In genomic region chr14:30911141-30911540, GRCm38 (mm10) we compare ENCODE assay signal across 25 mouse cellular contexts. TPM values are rescaled to one million over a fixed set of nuclear protein-coding genes. Genes with fewer than 3 reads are reported as not detected.
"Had no signal": no experiment of that assay in that cellular context is flagged by ENCODE, and none has a peak within 500 bp of the region (broad histone marks: within the 10 kb centered on the region; RNA-seq: fewer than 3 reads in every experiment).

No protein-coding gene starts in this region.

- H3K4me2 ChIP-seq: heart, embryonic 12.5 days; hindbrain, embryonic 12.5 days; hindbrain, embryonic 14.5 days; intestine, embryonic 15.5 days; limb, embryonic 12.5 days; liver, embryonic 12.5 days had no signal

- ATAC-seq: hindbrain, embryonic 16.5 days; inflammation-experienced regulatory T-cells, adult 6 months; intestine, embryonic 15.5 days; intestine, postnatal 0 days; liver, embryonic 12.5 days had no signal

- H3K4me3 ChIP-seq: heart, embryonic 10.5 days; heart, embryonic 12.5 days; hindbrain, embryonic 10.5 days; hindbrain, embryonic 12.5 days; intestine, embryonic 15.5 days; layer of hippocampus, adult 2 months; left cerebral cortex, adult 2 months; limb, embryonic 10.5 days; limb, embryonic 12.5 days; liver, embryonic 12.5 days had no signal

- H3K9ac ChIP-seq: heart, embryonic 12.5 days; hindbrain, embryonic 12.5 days; hindbrain, embryonic 14.5 days; intestine, embryonic 15.5 days; limb, embryonic 12.5 days; liver, embryonic 12.5 days had no signal

- H3K27ac ChIP-seq: heart, embryonic 10.5 days; hindbrain, embryonic 10.5 days; hindbrain, embryonic 12.5 days; hindbrain, embryonic 14.5 days; intestine, embryonic 15.5 days; layer of hippocampus, adult 2 months; left cerebral cortex, adult 2 months; limb, embryonic 10.5 days; limb, embryonic 12.5 days; liver, embryonic 12.5 days had no signal

- H3K9me3 ChIP-seq: heart, embryonic 10.5 days; heart, embryonic 12.5 days; hindbrain, embryonic 10.5 days; hindbrain, embryonic 12.5 days; intestine, embryonic 15.5 days; limb, embryonic 10.5 days; limb, embryonic 12.5 days; liver, embryonic 12.5 days had no signal

- H3K27me3 ChIP-seq: heart, embryonic 12.5 days; hindbrain, embryonic 12.5 days; intestine, embryonic 15.5 days; limb, embryonic 12.5 days; liver, embryonic 12.5 days had no signal

- H3K4me1 ChIP-seq: heart, embryonic 10.5 days; heart, embryonic 12.5 days; hindbrain, embryonic 10.5 days; hindbrain, embryonic 12.5 days; intestine, embryonic 15.5 days; limb, embryonic 10.5 days; limb, embryonic 12.5 days; liver, embryonic 12.5 days had no signal

- H3K36me3 ChIP-seq: heart, embryonic 10.5 days; heart, embryonic 12.5 days; hindbrain, embryonic 10.5 days; hindbrain, embryonic 12.5 days; intestine, embryonic 15.5 days; limb, embryonic 10.5 days; limb, embryonic 12.5 days; liver, embryonic 12.5 days had no signal

- DNase-seq: gastrocnemius, postnatal 14 days; gastrocnemius, postnatal 36 days; heart, adult 18-20 months; heart, postnatal 10 days; heart, postnatal 4 days; kidney, adult 18-20 months; kidney, adult 8-10 months; kidney, postnatal 10 days; kidney, postnatal 25 days; kidney, postnatal 4 days had no signal

RNA-seq across cellular contexts. Expression of gene Itih3, which starts 12.4 kb away (rescaled TPM):
- polyA plus RNA-seq: inflammation-experienced regulatory T-cells, adult 6 months; limb, embryonic 10.5 days; limb, embryonic 12.5 days had no signal

RNA-seq across cellular contexts. Expression of gene Itih4, which starts 24.9 kb away (rescaled TPM):
- polyA plus RNA-seq: hindbrain, embryonic 10.5 days; hindbrain, embryonic 14.5 days; hindbrain, embryonic 16.5 days; inflammation-experienced regulatory T-cells, adult 6 months; limb, embryonic 10.5 days had no signal

RNA-seq across cellular contexts. Expression of gene Itih1, which starts 31.9 kb away (rescaled TPM):
- polyA plus RNA-seq: heart, embryonic 14.5 days; hindbrain, embryonic 10.5 days; hindbrain, embryonic 12.5 days; hindbrain, embryonic 14.5 days; hindbrain, embryonic 16.5 days; inflammation-experienced regulatory T-cells, adult 6 months; intestine, postnatal 0 days; limb, embryonic 10.5 days had no signal
